Mouse (Mus musculus) embryonic fibroblast, embryonic 13.5 days (primary cell): Measurements from ENCODE around the gene Vps45.

Experiments
- CTCF ChIP-seq: IDR thresholded peaks from 2 replicates; pipeline ENCODE4 v1.5.1; 2011; ENCODE audit warnings: mild to moderate bottlenecking, control low read depth, low read length, moderate library complexity, borderline replicate concordance; ENCODE audit not compliant: insufficient read depth
- POLR2A ChIP-seq: IDR thresholded peaks from 2 replicates; pipeline ENCODE4 v1.6.1; 2011; ENCODE audit warnings: low read depth, mild to moderate bottlenecking, control low read depth, low read length, moderate library complexity

- TF ChIP-seq POLR2A (no peak), CTCF (no peak)
Measured at GRCm38 (mm10) chr3:96082714-96083508, 24.6 kb upstream of the Vps45 start.
